Mouse (Mus musculus): ENCODE data around the gene Ccdc141.
A peak's percentile ranks its signal among the peaks of the same experiment; 100 is the strongest.

Gene Ccdc141

GRCm38 (mm10) chr2:77126939-77127338, 43.5 kb downstream of the Ccdc141 start:
- DNase-seq (ENCODE audit: low spot score) = no peak

GRCm38 (mm10) chr2:77118102-77118501, 52.3 kb downstream of the Ccdc141 start:
- no peak for DNase-seq (ENCODE audit: low spot score)

GRCm38 (mm10) chr2:77114335-77114734, 56.1 kb downstream of the Ccdc141 start:
- no peak for DNase-seq (ENCODE audit: low spot score)

- no peak for DNase-seq (ENCODE audit: low spot score)
Measured at GRCm38 (mm10) chr2:77113867-77114266, 56.6 kb downstream of the Ccdc141 start.

GRCm38 (mm10) chr2:77113026-77113425, 57.4 kb downstream of the Ccdc141 start:
- no peak for DNase-seq (ENCODE audit: low spot score)

- DNase-seq (ENCODE audit: low spot score) = no peak
Measured at GRCm38 (mm10) chr2:77111095-77111494, 59.3 kb downstream of the Ccdc141 start.

- no peak for DNase-seq (ENCODE audit: low spot score)
Measured at GRCm38 (mm10) chr2:77110365-77110764, 60.1 kb downstream of the Ccdc141 start.

GRCm38 (mm10) chr2:77109506-77110123, 60.8 kb downstream of the Ccdc141 start:
- DNase-seq (ENCODE audit: low spot score) = no peak

GRCm38 (mm10) chr2:77108562-77108961, 61.9 kb downstream of the Ccdc141 start:
- DNase-seq (ENCODE audit: low spot score) = no peak

- DNase-seq (ENCODE audit: low spot score) = no peak
Measured at GRCm38 (mm10) chr2:77106150-77106549, 64.3 kb downstream of the Ccdc141 start.

- no peak for DNase-seq (ENCODE audit: low spot score)
Measured at GRCm38 (mm10) chr2:77105006-77105715, 65.3 kb downstream of the Ccdc141 start.

GRCm38 (mm10) chr2:77102516-77102915, 67.9 kb downstream of the Ccdc141 start:
- DNase-seq (ENCODE audit: low spot score) = no peak

- DNase-seq (ENCODE audit: low spot score) = no peak
Measured at GRCm38 (mm10) chr2:77099814-77100213, 70.6 kb downstream of the Ccdc141 start.

GRCm38 (mm10) chr2:77098769-77099168, 71.7 kb downstream of the Ccdc141 start:
- no peak for DNase-seq (ENCODE audit: low spot score)

- no peak for DNase-seq (ENCODE audit: low spot score)
Measured at GRCm38 (mm10) chr2:77091749-77092148, 78.7 kb downstream of the Ccdc141 start.

- DNase-seq (ENCODE audit: low spot score) = no peak
Measured at GRCm38 (mm10) chr2:77085313-77085712, 85.1 kb downstream of the Ccdc141 start.

- DNase-seq (ENCODE audit: low spot score) = no peak
Measured at GRCm38 (mm10) chr2:77084629-77085028, 85.8 kb downstream of the Ccdc141 start.

- no peak for DNase-seq (ENCODE audit: low spot score)
Measured at GRCm38 (mm10) chr2:77081156-77081555, 89.3 kb downstream of the Ccdc141 start.

- DNase-seq (ENCODE audit: low spot score) = no peak
Measured at GRCm38 (mm10) chr2:77080657-77081056, 89.8 kb downstream of the Ccdc141 start.

- no peak for DNase-seq (ENCODE audit: low spot score)
Measured at GRCm38 (mm10) chr2:77078746-77079145, 91.7 kb downstream of the Ccdc141 start.

GRCm38 (mm10) chr2:77074373-77074772, 96.1 kb downstream of the Ccdc141 start:
- DNase-seq (ENCODE audit: low spot score) = no peak

GRCm38 (mm10) chr2:77073930-77074329, 96.5 kb downstream of the Ccdc141 start:
- peak; percentile 5 for DNase-seq (ENCODE audit: low spot score)

GRCm38 (mm10) chr2:77065294-77065693, 105.1 kb downstream of the Ccdc141 start:
- no peak for DNase-seq (ENCODE audit: low spot score)

GRCm38 (mm10) chr2:77061871-77062270, 108.6 kb downstream of the Ccdc141 start:
- DNase-seq (ENCODE audit: low spot score) = peak; percentile 23
